Mouse (Mus musculus): ENCODE data around the gene Dpysl5. TPM values are rescaled to one million over a fixed set of nuclear protein-coding genes. Genes with fewer than 3 reads are reported as not detected.

Gene Dpysl5
- total RNA-seq, 2 experiments from 2014 or later, result 0.86 to 1.1 TPM

GRCm38 (mm10) chr5:30765596-30766370 lies 54.4 kb downstream of the Dpysl5 start:
- no peak for DNase-seq

- DNase-seq, result no peak
Measured at GRCm38 (mm10) chr5:30768082-30768481, 56.7 kb downstream of the Dpysl5 start.

- peak; percentile 84 for DNase-seq
Measured at GRCm38 (mm10) chr5:30768598-30768997, 57.2 kb downstream of the Dpysl5 start.

- no peak for DNase-seq
Measured at GRCm38 (mm10) chr5:30769075-30769474, 57.7 kb downstream of the Dpysl5 start.

- peak; percentile 90 to 95 for DNase-seq
Measured at GRCm38 (mm10) chr5:30774601-30775371, 63.4 kb downstream of the Dpysl5 start.

- DNase-seq, result no peak
Measured at GRCm38 (mm10) chr5:30780699-30781098, 69.3 kb downstream of the Dpysl5 start.

GRCm38 (mm10) chr5:30781147-30781546 lies 69.8 kb downstream of the Dpysl5 start:
- DNase-seq, result no peak

- peak; percentile 72 to 84 for DNase-seq
Measured at GRCm38 (mm10) chr5:30787381-30787780, 76.0 kb downstream of the Dpysl5 start.

- no peak for DNase-seq
Measured at GRCm38 (mm10) chr5:30790047-30790446, 78.7 kb downstream of the Dpysl5 start.

GRCm38 (mm10) chr5:30796125-30796524 lies 84.8 kb downstream of the Dpysl5 start:
- DNase-seq, result peak; percentile 86 to 92

GRCm38 (mm10) chr5:30797482-30797881 lies 86.1 kb downstream of the Dpysl5 start:
- no peak for DNase-seq

GRCm38 (mm10) chr5:30797982-30798381 lies 86.6 kb downstream of the Dpysl5 start:
- no peak for DNase-seq

GRCm38 (mm10) chr5:30798965-30799364 lies 87.6 kb downstream of the Dpysl5 start:
- DNase-seq, result no peak

GRCm38 (mm10) chr5:30802724-30803467 lies 91.5 kb downstream of the Dpysl5 start:
- no peak for DNase-seq

GRCm38 (mm10) chr5:30806106-30806505 lies 94.7 kb downstream of the Dpysl5 start:
- peak; percentile 89 to 90 for DNase-seq

GRCm38 (mm10) chr5:30814424-30815119 lies 103.2 kb downstream of the Dpysl5 start, which contains the start of gene Mapre3:
Mapre3 (plus strand) TSS chr5:30814641.
- peak; percentile 94 to 96 for DNase-seq

- no peak for DNase-seq
Measured at GRCm38 (mm10) chr5:30815120-30815465, 103.7 kb downstream of the Dpysl5 start.

GRCm38 (mm10) chr5:30816261-30816791 lies 105.0 kb downstream of the Dpysl5 start:
- peak; percentile 25 to 58 for DNase-seq

GRCm38 (mm10) chr5:30818758-30819309 lies 107.5 kb downstream of the Dpysl5 start:
- DNase-seq, result no peak

GRCm38 (mm10) chr5:30822689-30823088 lies 111.3 kb downstream of the Dpysl5 start:
- DNase-seq, result no peak

GRCm38 (mm10) chr5:30823091-30823490 lies 111.7 kb downstream of the Dpysl5 start:
- DNase-seq, result no peak

All from adrenal gland, postnatal 36 days (tissue).